Mouse (Mus musculus) limb, embryonic 14.5 days (tissue): ENCODE results near the gene 2210017I01Rik. TPM values are rescaled to one million over a fixed set of nuclear protein-coding genes. Genes with fewer than 3 reads are reported as not detected.

Experiments
- ATAC-seq: fragments of 200-750 bp; cut with Nextera tagmentation; 2 replicates; pipeline ENCODE4 v1.8.0; 2017; ENCODE audit warnings: low read depth, moderate number of reproducible peaks, moderate TSS enrichment; ENCODE audit not compliant: low FRiP score
- DNase-seq: peaks from one replicate; pipeline ENCODE4 v3.0.0-alpha.2; 2015; ENCODE audit warnings: low spot score
- H3K27ac ChIP-seq: fragments of 300-500 bp; sonication (generic); replicated peaks from 2 replicates; pipeline ENCODE4 v1.5.1; 2014; ENCODE audit warnings: low read depth, mild to moderate bottlenecking, low read length, moderate library complexity, mixed read lengths
- H3K27me3 ChIP-seq: fragments of 300-500 bp; sonication (generic); 2 replicates; pipeline ENCODE4 v1.6.1; 2014; ENCODE audit warnings: low read length, mixed read lengths; ENCODE audit not compliant: control insufficient read depth, insufficient read depth
- H3K36me3 ChIP-seq: fragments of 300-500 bp; sonication (generic); 2 replicates; pipeline ENCODE4 v1.6.1; 2014; ENCODE audit warnings: mild to moderate bottlenecking, low read length, moderate library complexity, mixed read lengths; ENCODE audit not compliant: control insufficient read depth, insufficient read depth
- H3K4me1 ChIP-seq: fragments of 300-500 bp; sonication (generic); 2 replicates; pipeline ENCODE4 v1.6.1; 2014; ENCODE audit warnings: antibody characterized with exemption, low read length, mixed read lengths; ENCODE audit not compliant: control insufficient read depth, insufficient read depth
- H3K4me2 ChIP-seq: fragments of 300-500 bp; sonication (generic); replicated peaks from 2 replicates; pipeline ENCODE4 v1.6.1; 2014; ENCODE audit warnings: low read depth, mild to moderate bottlenecking, low read length, moderate library complexity; ENCODE audit not compliant: severe bottlenecking
- H3K4me3 ChIP-seq: fragments of 300-500 bp; sonication (generic); replicated peaks from 2 replicates; pipeline ENCODE4 v1.5.1; 2014; ENCODE audit warnings: low read length
- H3K9ac ChIP-seq: fragments of 300-500 bp; sonication (generic); 2 replicates; pipeline ENCODE4 v1.6.1; 2014; ENCODE audit warnings: mild to moderate bottlenecking, low read depth, low read length, moderate library complexity; ENCODE audit not compliant: severe bottlenecking
- H3K9me3 ChIP-seq: fragments of 300-500 bp; sonication (generic); 2 replicates; pipeline ENCODE4 v1.6.1; 2016; ENCODE audit warnings: low read length; ENCODE audit not compliant: control insufficient read depth
- POLR2A ChIP-seq: fragments of 200-500 bp; IDR thresholded peaks from 2 replicates; pipeline ENCODE4 v1.8.0; 2012; ENCODE audit warnings: inconsistent platforms, mild to moderate bottlenecking, moderate library complexity, borderline replicate concordance; ENCODE audit not compliant: insufficient read depth, insufficient read length; ENCODE audit errors: extremely low read depth
- WGBS: fragments of 180-500 bp; shearing (Covaris S2); extraction: QIAGEN DNeasy Blood & Tissue Kit; methylation state at CpG from one replicate; pipeline ENCODE4 v1.1.7; 2014; 5-methylcytosine and 5-hydroxymethylcytosine counted together
- polyA plus RNA-seq, 2 experiments: library from polyadenylated mRNA; depleted of rRNA in 1 of 2; stranded (reverse) in 1 of 2; unstranded in 1 of 2; fragments of >200 nt; fragmentation: Nextera tagmentation in 1 of 2; extraction: Ambion mirVana in 1 of 2; gene quantifications; 2 replicates each; pipeline versions ENCODE4 v1.2.1 to v1.2.3; 2012 to 2014

The 2210017I01Rik gene
- polyA plus RNA-seq, 2 experiments: not detected

GRCm38 (mm10) chr3:92583164-92583826 is 24.0 kb downstream of the 2210017I01Rik start:
- Histone ChIP-seq H3K9ac (no peak overlapping the region), H3K4me1 (no peaks in the 10 kb centered on the region), H3K4me2 (no peak overlapping the region), H3K9me3 (no peaks in the 10 kb centered on the region), H3K36me3 (no peaks in the 10 kb centered on the region), H3K27ac (no peak overlapping the region), H3K4me3 (no peak overlapping the region), H3K27me3 (no peaks in the 10 kb centered on the region)
- DNase-seq: no peak
- no peak for ATAC-seq
- TF ChIP-seq POLR2A: no peak
- WGBS: 60% methylated on average over 3 of the region's 3 CpGs

- ATAC-seq: no peak
- H3K27me3 ChIP-seq: no peaks in the 10 kb centered on the region
- no peak overlapping the region for H3K4me3 ChIP-seq
- 82% methylated on average over 1 of the region's 1 CpGs for WGBS
- DNase-seq: no peak
- H3K9me3 ChIP-seq: no peaks in the 10 kb centered on the region
- H3K4me1 ChIP-seq: no peaks in the 10 kb centered on the region
- H3K4me2 ChIP-seq: no peak overlapping the region
- no peak overlapping the region for H3K9ac ChIP-seq
- no peak for TF ChIP-seq POLR2A
- H3K27ac ChIP-seq: no peak overlapping the region
- H3K36me3 ChIP-seq: no peaks in the 10 kb centered on the region
Observed at GRCm38 (mm10) chr3:92579508-92579907, 27.8 kb downstream of the 2210017I01Rik start.

GRCm38 (mm10) chr3:92578652-92579413 is 28.5 kb downstream of the 2210017I01Rik start:
- H3K36me3 ChIP-seq: no peaks in the 10 kb centered on the region
- no peaks in the 10 kb centered on the region for H3K9me3 ChIP-seq
- H3K4me2 ChIP-seq: no peak overlapping the region
- no peaks in the 10 kb centered on the region for H3K4me1 ChIP-seq
- no peak for DNase-seq
- WGBS: 66% methylated on average over 4 of the region's 4 CpGs
- no peak overlapping the region for H3K9ac ChIP-seq
- no peak overlapping the region for H3K27ac ChIP-seq
- H3K27me3 ChIP-seq: no peaks in the 10 kb centered on the region
- no peak for ATAC-seq
- no peak for TF ChIP-seq POLR2A
- H3K4me3 ChIP-seq: no peak overlapping the region

- Histone ChIP-seq H3K4me1 (no peaks in the 10 kb centered on the region), H3K36me3 (no peaks in the 10 kb centered on the region), H3K9ac (no peak within 1 kb of the TSS), H3K4me3 (no peak within 1 kb of the TSS), H3K27me3 (no peaks in the 10 kb centered on the region), H3K27ac (no peak within 1 kb of the TSS), H3K4me2 (no peak within 1 kb of the TSS), H3K9me3 (no peaks in the 10 kb centered on the region)
- no peak for TF ChIP-seq POLR2A
- ATAC-seq (no peak), DNase-seq (no peak)
- 77% methylated on average over 1 of the region's 1 CpGs for WGBS
Observed at GRCm38 (mm10) chr3:92573449-92574041, 33.7 kb downstream of the 2210017I01Rik start, which contains the start of gene Ivl. TSS of gene Ivl (minus strand) at chr3:92573735.

GRCm38 (mm10) chr3:92572514-92573155 is 34.7 kb downstream of the 2210017I01Rik start:
- Histone ChIP-seq H3K4me1 (no peaks in the 10 kb centered on the region), H3K27ac (no peak overlapping the region), H3K27me3 (no peaks in the 10 kb centered on the region), H3K4me3 (no peak overlapping the region), H3K9ac (no peak overlapping the region), H3K9me3 (no peaks in the 10 kb centered on the region), H3K4me2 (no peak overlapping the region), H3K36me3 (no peaks in the 10 kb centered on the region)
- 47% methylated on average over 2 of the region's 2 CpGs for WGBS
- no peak for TF ChIP-seq POLR2A
- no peak for ATAC-seq
- no peak for DNase-seq
